Mouse (Mus musculus) liver, adult (tissue): ENCODE measurements around the gene Lrtm1.

Experiments
- GATA4 ChIP-seq: IDR thresholded peaks from 2 replicates; pipeline ENCODE4 v1.6.1; 2014; ENCODE audit warnings: mild to moderate bottlenecking, low read length; ENCODE audit not compliant: insufficient replicate concordance

The Lrtm1 gene

DNA sequence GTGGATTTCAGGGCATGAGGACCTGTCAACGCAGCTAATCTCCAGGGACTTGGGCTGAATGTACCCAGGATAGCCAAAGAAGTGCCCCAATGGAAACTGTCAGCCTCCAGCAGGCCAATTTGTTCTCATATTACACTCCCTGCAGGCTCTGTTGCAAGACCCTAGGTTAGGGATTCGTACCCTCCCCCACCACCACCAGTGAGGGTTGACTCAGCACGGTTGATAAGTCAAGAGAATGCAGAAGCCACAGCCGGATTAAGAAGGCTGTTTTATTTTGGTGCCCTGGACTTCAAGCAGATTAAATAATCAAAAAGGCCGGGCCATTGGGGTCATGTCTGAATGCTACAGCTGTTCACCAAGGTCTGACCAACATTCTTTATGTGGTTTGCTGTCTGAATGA, at the start of gene Lrtm1:
Lrtm1 (plus strand) TSS at position 326 of the 400 bp plus-strand sequence.
- peak; percentile 36; the same call in 1 of the 2 replicates for TF ChIP-seq GATA4

DNA sequence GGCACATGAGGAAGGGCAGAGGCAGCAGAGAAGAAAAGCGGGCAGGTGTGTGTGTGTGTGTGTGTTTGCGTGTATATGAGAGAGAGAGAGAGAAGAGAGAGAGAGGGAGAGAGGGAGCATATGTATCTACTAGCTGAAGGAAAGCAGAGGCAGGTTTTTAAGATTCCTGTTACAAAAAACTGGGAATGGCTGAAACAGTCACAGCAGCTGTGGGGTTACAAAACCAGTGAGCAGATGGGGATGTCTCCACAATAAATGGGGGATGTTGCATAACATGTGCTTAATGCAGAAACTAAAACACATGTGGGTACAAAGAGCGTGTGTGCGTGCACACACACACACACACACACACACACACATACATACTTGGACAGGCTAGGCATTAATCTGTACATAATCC, 48.8 kb upstream of the Lrtm1 start:
- TF ChIP-seq GATA4: no peak

DNA sequence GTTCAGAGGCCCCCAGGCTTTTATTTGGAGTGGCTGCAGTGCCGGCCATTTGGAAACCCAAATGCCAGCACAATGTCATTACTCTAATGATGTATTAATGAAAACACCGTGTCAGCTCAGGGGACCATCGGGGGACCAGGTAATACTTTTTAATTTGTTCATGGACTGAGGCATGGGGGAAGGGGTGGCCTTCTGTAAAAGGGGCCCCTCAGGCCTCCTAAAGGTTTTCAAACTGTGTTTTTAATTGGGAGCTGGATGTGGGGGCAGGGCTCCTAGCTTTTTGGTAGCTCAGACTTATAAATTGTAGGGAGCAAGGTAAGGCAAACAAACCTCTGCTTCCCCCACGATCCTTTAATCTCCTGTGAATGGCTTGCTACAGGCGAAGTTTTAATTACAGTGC, 45.4 kb upstream of the Lrtm1 start:
- TF ChIP-seq GATA4: no peak

GRCm38 (mm10) chr14:28979230-28979629, 38.8 kb upstream of the Lrtm1 start:
- no peak for TF ChIP-seq GATA4

DNA sequence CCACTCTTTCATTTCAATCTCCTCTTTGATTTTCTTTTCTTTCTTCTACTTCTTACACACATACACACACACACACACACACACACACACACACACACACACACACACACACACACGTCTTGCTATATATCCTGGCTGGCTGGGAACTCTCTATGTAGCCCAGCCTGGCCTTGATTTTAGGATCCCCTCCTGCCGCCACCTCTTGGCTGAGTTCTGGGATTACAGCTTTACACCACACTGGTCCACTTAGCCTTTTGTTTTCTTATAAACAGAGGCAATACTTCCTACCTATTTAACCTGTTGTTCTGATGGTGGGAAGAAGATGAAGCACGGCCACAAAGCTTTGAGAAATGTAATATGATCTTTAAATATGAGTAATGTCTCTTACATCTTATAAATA, 37.5 kb upstream of the Lrtm1 start:
- TF ChIP-seq GATA4: no peak

DNA sequence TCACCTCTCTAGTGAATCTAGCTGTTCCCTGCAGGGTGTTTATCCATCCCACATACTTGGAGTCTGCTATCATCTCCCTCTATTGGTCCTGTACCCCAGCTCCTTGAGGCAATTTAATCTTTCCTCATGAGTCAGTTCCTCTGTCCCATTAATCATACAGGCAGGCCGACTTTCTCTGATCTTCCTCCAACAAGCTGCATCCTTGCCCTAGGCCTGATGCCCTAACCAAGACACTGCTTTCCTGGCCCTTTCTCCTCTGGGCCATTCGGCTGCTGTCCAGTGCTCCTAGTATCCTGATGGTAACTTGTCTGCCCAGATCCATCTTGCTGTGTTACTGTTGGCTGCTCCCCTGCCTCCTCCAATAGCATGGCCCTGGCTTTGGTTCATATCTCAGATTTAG, 33.7 kb upstream of the Lrtm1 start:
- TF ChIP-seq GATA4: no peak

- TF ChIP-seq GATA4: no peak
Measured at GRCm38 (mm10) chr14:28988211-28988900, 29.7 kb upstream of the Lrtm1 start.

- TF ChIP-seq GATA4: no peak
Measured at GRCm38 (mm10) chr14:28996569-28996968, 21.4 kb upstream of the Lrtm1 start.

GRCm38 (mm10) chr14:29005228-29005840, 12.7 kb upstream of the Lrtm1 start:
- TF ChIP-seq GATA4: no peak

DNA sequence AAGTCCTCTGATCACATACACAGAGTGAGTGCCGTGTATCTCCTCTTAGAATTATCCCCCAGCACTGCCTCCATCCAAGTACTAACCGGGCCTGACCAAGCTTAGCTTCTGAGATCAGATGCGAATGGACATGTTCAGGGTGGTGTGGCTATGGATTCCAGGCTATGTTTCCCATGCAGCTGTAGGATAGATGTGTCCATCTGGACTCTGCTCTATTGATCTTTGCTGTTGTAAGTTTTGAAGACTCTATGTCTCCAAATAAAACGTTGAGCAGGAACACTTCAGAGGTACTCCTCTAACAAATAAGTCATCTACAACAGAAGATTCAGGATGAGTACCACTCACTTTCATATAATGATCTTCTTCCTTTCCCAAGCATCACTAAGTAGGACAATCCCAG, 8.4 kb upstream of the Lrtm1 start:
- TF ChIP-seq GATA4: no peak

DNA sequence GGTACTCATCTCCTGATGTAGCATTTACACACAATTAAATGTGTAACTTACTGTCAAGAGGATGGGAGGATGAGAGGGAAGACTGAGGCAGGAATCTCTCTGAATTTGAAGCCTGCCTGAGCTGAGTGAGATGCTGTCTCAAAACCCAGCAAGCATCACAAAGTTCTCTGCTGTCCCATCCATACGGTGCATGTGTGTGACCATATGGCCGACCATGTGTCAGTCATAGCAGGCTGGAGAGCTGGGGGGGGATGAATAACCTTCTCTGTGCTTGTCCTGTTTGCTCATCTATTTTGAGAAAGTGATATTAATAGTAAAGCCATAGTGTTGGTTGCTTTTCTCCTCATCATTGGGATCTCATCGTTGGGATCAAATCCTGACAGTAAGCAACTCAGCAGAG, 4.8 kb upstream of the Lrtm1 start:
- TF ChIP-seq GATA4: no peak

GRCm38 (mm10) chr14:29014680-29015079, 3.3 kb upstream of the Lrtm1 start:
- peak; percentile 64; the same call in 1 of the 2 replicates for TF ChIP-seq GATA4

- TF ChIP-seq GATA4: no peak
Measured at GRCm38 (mm10) chr14:29015896-29016295, 2.1 kb upstream of the Lrtm1 start.

DNA sequence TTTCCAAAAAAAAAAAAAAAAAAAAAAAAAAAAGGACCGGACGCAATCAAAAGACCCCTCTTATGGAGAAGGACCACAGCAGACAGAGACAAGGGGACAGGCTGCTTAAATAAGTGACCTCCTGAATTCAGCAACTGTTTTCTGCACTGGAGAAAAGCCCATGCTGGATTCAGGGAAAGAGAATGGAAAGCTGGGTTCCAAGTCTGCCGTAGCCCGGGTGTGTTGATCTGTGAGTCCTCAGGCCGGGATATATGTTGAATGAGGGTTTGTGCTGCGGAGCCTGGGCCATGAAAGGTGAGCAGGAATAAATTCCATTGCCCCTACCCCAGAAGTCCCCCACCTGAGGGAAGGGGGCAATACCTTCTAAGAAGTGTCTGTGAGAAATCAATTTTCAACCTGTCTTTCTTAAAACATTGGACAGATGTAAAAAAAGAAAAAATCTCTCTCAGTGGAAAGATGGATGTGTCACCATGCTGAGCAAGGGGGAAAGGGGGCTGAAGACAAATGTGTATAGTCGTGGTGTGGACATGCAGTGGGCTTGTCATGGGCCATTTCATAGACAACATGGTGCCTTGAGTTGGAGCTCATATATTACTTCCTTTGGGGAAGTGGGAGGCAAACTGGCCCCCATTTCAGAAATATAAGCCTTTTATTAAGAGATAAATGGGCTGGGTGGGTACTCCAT, 450 bp downstream of the Lrtm1 start:
- no peak for TF ChIP-seq GATA4

- TF ChIP-seq GATA4: no peak
Measured at GRCm38 (mm10) chr14:29021295-29021694, 3.3 kb downstream of the Lrtm1 start.

DNA sequence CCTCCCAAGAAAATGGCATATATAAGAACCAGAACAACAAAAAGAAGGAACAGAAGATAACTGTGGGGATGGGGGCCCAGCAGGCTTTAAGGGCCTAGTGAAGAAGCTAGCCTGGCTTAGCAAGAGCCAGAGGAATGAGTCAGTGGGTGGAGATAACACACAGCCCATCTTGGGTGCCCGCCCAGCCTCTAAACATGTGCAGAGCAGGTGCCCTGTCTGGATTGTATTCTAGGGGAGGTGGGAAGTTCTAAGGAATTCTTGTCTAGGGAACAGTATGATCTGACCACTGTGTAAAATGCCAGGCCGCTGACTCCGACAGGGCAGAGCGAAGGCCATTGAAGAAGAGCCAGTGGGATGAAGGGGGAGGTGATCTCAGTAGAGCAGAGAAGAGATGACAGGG, 5.2 kb downstream of the Lrtm1 start:
- TF ChIP-seq GATA4: no peak

- TF ChIP-seq GATA4: no peak
Measured at GRCm38 (mm10) chr14:29025335-29025734, 7.3 kb downstream of the Lrtm1 start.

DNA sequence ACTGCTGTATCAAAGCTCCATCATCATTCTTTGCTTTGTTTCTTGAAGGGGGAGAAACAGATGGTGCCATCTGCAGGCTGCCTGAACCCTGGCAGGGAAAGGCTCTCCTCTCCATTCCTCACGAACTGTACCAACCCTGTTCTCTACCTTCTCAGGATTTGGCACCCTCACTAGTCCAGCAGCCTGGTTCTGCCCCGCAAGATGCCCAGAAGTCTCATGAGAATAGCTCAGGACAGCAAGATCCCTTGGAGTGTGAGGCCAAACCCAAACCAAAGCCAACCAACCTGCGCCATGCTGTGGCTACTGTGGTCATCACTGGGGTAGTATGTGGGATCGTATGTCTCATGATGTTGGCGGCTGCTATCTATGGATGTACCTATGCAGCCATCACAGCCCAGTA, 9.3 kb downstream of the Lrtm1 start:
- no peak for TF ChIP-seq GATA4
